ENCODE assay signal across 21 mouse cellular contexts in genomic region chr7:99790816-99791215, GRCm38 (mm10). TPM values are rescaled to one million over a fixed set of nuclear protein-coding genes. Genes with fewer than 3 reads are reported as not detected.
A peak's percentile ranks its signal among the peaks of the same experiment; 100 is the strongest.
DNase-seq lines count a peak whose midpoint lies in the region; ATAC-seq lines count a peak whose summit lies in the region.
"Had no signal": no experiment of that assay in that cellular context is flagged by ENCODE, and none has a peak within 500 bp of the region (broad histone marks: within the 10 kb centered on the region; RNA-seq: fewer than 3 reads in every experiment).

No protein-coding gene starts in this region.

- 0 out of 2 replicates have a peak, but pooled peaks have one; percentile 5 for ATAC-seq in midbrain, embryonic 13.5 days
- no peak for ATAC-seq in midbrain, embryonic 15.5 days (replicated peaks)
- ATAC-seq in hindbrain, embryonic 13.5 days (ENCODE audit: low FRiP score), result peak; percentile 50
- ATAC-seq in neural tube, embryonic 12.5 days (ENCODE audit: low FRiP score, low read depth), result peak; percentile 43
- ATAC-seq: forebrain, embryonic 13.5 days; forebrain, postnatal 0 days had no signal

- no peaks in the 10 kb centered on the region for H3K9me3 ChIP-seq in midbrain, embryonic 13.5 days
- no peaks in the 10 kb centered on the region for H3K9me3 ChIP-seq in midbrain, embryonic 15.5 days
- no peaks in the 10 kb centered on the region for H3K9me3 ChIP-seq in hindbrain, embryonic 13.5 days
- H3K9me3 ChIP-seq in neural tube, embryonic 12.5 days, result no peaks in the 10 kb centered on the region
- H3K9me3 ChIP-seq: embryonic facial prominence, embryonic 10.5 days; forebrain, embryonic 13.5 days; heart, embryonic 10.5 days; heart, embryonic 15.5 days had no signal

- 77% methylated on average over 10 of the region's 10 CpGs for WGBS in midbrain, embryonic 13.5 days
- 68% methylated on average over 10 of the region's 10 CpGs for WGBS in midbrain, embryonic 15.5 days
- 56% methylated on average over 10 of the region's 10 CpGs for WGBS in hindbrain, embryonic 13.5 days
- WGBS in neural tube, embryonic 12.5 days, result 65% methylated on average over 10 of the region's 10 CpGs

- peaks cover 26% of the 10 kb centered on the region for H3K4me1 ChIP-seq in midbrain, embryonic 13.5 days (replicated peaks)
- H3K4me1 ChIP-seq in midbrain, embryonic 15.5 days, result peaks cover 18% of the 10 kb centered on the region
- peaks cover 38% of the 10 kb centered on the region for H3K4me1 ChIP-seq in hindbrain, embryonic 13.5 days (replicated peaks)
- H3K4me1 ChIP-seq in neural tube, embryonic 12.5 days, result peaks cover 25% of the 10 kb centered on the region

- no peak overlapping the region for H3K9ac ChIP-seq in midbrain, embryonic 13.5 days (replicated peaks)
- H3K9ac ChIP-seq in midbrain, embryonic 15.5 days, result no peak overlapping the region
- no peak overlapping the region for H3K9ac ChIP-seq in hindbrain, embryonic 13.5 days
- no peak overlapping the region for H3K9ac ChIP-seq in neural tube, embryonic 12.5 days
- H3K9ac ChIP-seq: forebrain, embryonic 13.5 days; forebrain, postnatal 0 days; heart, embryonic 15.5 days had no signal

- H3K4me2 ChIP-seq in midbrain, embryonic 13.5 days (replicated peaks), result no peak overlapping the region
- no peak overlapping the region for H3K4me2 ChIP-seq in midbrain, embryonic 15.5 days
- H3K4me2 ChIP-seq in hindbrain, embryonic 13.5 days, result no peak overlapping the region
- no peak overlapping the region for H3K4me2 ChIP-seq in neural tube, embryonic 12.5 days (replicated peaks)
- H3K4me2 ChIP-seq: forebrain, embryonic 13.5 days; heart, embryonic 15.5 days had no signal

- H3K4me3 ChIP-seq in midbrain, embryonic 13.5 days (replicated peaks), result no peak overlapping the region
- no peak overlapping the region for H3K4me3 ChIP-seq in midbrain, embryonic 15.5 days
- H3K4me3 ChIP-seq in hindbrain, embryonic 13.5 days, result no peak overlapping the region
- H3K4me3 ChIP-seq in neural tube, embryonic 12.5 days, result no peak overlapping the region
- H3K4me3 ChIP-seq: embryonic facial prominence, embryonic 10.5 days; forebrain, embryonic 13.5 days; heart, embryonic 10.5 days; heart, embryonic 15.5 days had no signal

- H3K27me3 ChIP-seq in midbrain, embryonic 13.5 days, result no peaks in the 10 kb centered on the region
- no peaks in the 10 kb centered on the region for H3K27me3 ChIP-seq in midbrain, embryonic 15.5 days (replicated peaks)
- H3K27me3 ChIP-seq in hindbrain, embryonic 13.5 days, result no peaks in the 10 kb centered on the region
- H3K27me3 ChIP-seq in neural tube, embryonic 12.5 days (replicated peaks), result no peaks in the 10 kb centered on the region
- H3K27me3 ChIP-seq: forebrain, embryonic 13.5 days had no signal

- DNase-seq in spleen, adult 18-20 months, result no peak
- no peak for DNase-seq in cerebellum, adult 9-10 months
- DNase-seq in frontal cortex, postnatal 36 days (ENCODE audit: low spot score in 2 of 2), result no peak
- DNase-seq: adrenal gland, postnatal 10 days; cerebellum, adult 11-12 months; cerebellum, adult 9-11 months; cerebellum, postnatal 36 days; forebrain, postnatal 0 days; heart, adult 18-20 months; heart, postnatal 14 days; kidney, adult 11 months had no signal

- no peak overlapping the region for H3K27ac ChIP-seq in midbrain, embryonic 13.5 days
- H3K27ac ChIP-seq in midbrain, embryonic 15.5 days, result no peak overlapping the region
- peak overlapping the region; percentile 65 for H3K27ac ChIP-seq in hindbrain, embryonic 13.5 days
- H3K27ac ChIP-seq in neural tube, embryonic 12.5 days, result peak overlapping the region; percentile 72
- H3K27ac ChIP-seq: embryonic facial prominence, embryonic 10.5 days; forebrain, embryonic 13.5 days; heart, embryonic 10.5 days; heart, embryonic 15.5 days had no signal

- H3K36me3 ChIP-seq in midbrain, embryonic 13.5 days, result no peaks in the 10 kb centered on the region
- no peaks in the 10 kb centered on the region for H3K36me3 ChIP-seq in midbrain, embryonic 15.5 days (replicated peaks)
- H3K36me3 ChIP-seq in hindbrain, embryonic 13.5 days, result no peaks in the 10 kb centered on the region
- no peaks in the 10 kb centered on the region for H3K36me3 ChIP-seq in neural tube, embryonic 12.5 days
- H3K36me3 ChIP-seq: embryonic facial prominence, embryonic 10.5 days; heart, embryonic 10.5 days; heart, embryonic 15.5 days had no signal

RNA-seq across cellular contexts. Expression of gene Olfr521, which starts 27.5 kb away (rescaled TPM):
- not detected in 2 replicates for polyA plus RNA-seq in midbrain, embryonic 13.5 days (2015; fragmentation: Nextera tagmentation; extraction: Ambion mirVana)
- polyA plus RNA-seq in midbrain, embryonic 15.5 days (2015; fragmentation: Nextera tagmentation; extraction: Ambion mirVana), result not detected in 2 replicates
- polyA plus RNA-seq in hindbrain, embryonic 13.5 days (2015; fragmentation: Nextera tagmentation; extraction: Ambion mirVana), result not detected in 2 replicates
- polyA plus RNA-seq in neural tube, embryonic 12.5 days (2016; fragmentation: Nextera tagmentation; extraction: Ambion mirVana), result not detected in 2 replicates
- polyA plus RNA-seq: embryonic facial prominence, embryonic 10.5 days; embryonic facial prominence, embryonic 14.5 days; forebrain, embryonic 13.5 days; forebrain, postnatal 0 days; heart, embryonic 10.5 days; heart, embryonic 15.5 days; intestine, embryonic 14.5 days had no signal

RNA-seq across cellular contexts. Expression of gene Neu3, which starts 37.4 kb away (rescaled TPM):
- 1.1 and 1.2 TPM in 2 replicates for polyA plus RNA-seq in midbrain, embryonic 13.5 days (2015; fragmentation: Nextera tagmentation; extraction: Ambion mirVana)
- 1.7 and 2.0 TPM in 2 replicates for polyA plus RNA-seq in midbrain, embryonic 15.5 days (2015; fragmentation: Nextera tagmentation; extraction: Ambion mirVana)
- polyA plus RNA-seq in hindbrain, embryonic 13.5 days (2015; fragmentation: Nextera tagmentation; extraction: Ambion mirVana), result 2.2 TPM in 2 replicates
- 1.3 and 2.2 TPM in 2 replicates for polyA plus RNA-seq in neural tube, embryonic 12.5 days (2016; fragmentation: Nextera tagmentation; extraction: Ambion mirVana)

Comparison
In these comparisons a context has a peak if more than half of its experiments do, and no peak if none do; other contexts are left out.
1. H3K27ac ChIP-seq: peak in hindbrain, embryonic 13.5 days (single experiment) and neural tube, embryonic 12.5 days (single experiment); none in midbrain, embryonic 13.5 days (single experiment) and midbrain, embryonic 15.5 days (single experiment).